Mouse (Mus musculus): ENCODE data around the gene Sgk1. TPM values are rescaled to one million over a fixed set of nuclear protein-coding genes. Genes with fewer than 3 reads are reported as not detected.

The Sgk1 gene
- total RNA-seq, 1 experiment = 217 TPM

GRCm38 (mm10) chr10:21991351-21991840, 109.4 kb downstream of the Sgk1 start:
- DNase-seq (ENCODE audit: low read depth, low spot score) = no peak
- in situ Hi-C loops (cut with MboI; ENCODE audit: low sequenced_read_pairs in 2 of 2, unreplicated experiment in 2 of 2) = no loop called here
- TF ChIP-seq ZC3H11A (IDR thresholded peaks at IDR 0.05; ENCODE audit: borderline replicate concordance, low read depth, low read length) = peak; percentile 51; the same call in 1 of the 2 replicates
- no peak for TF ChIP-seq CHD2 (IDR thresholded peaks at IDR 0.05; ENCODE audit: low read depth, low read length)
- Histone ChIP-seq H3K9me3 (ENCODE audit: control insufficient read depth, insufficient read depth, low read depth, low read length) (no peaks in the 10 kb centered on the region), H3K27ac (ENCODE audit: insufficient read depth, low read depth, low read length, poor library complexity, severe bottlenecking) (no peak overlapping the region; the same call in 1 of the 2 replicates), H3K9ac (ENCODE audit: insufficient read depth, low read depth, low read length, poor library complexity, severe bottlenecking) (peak overlapping the region; percentile 20; the same call in 1 of the 2 replicates), H3K4me1 (ENCODE audit: control insufficient read depth in 2 of 2, insufficient read depth in 2 of 2, low read length in 2 of 2, poor library complexity in 1 of 2) (peaks cover 16 to 19% of the 10 kb centered on the region in 2 experiments; a peak in 3 of 4 replicates), H3K36me3 (ENCODE audit: control insufficient read depth, insufficient read depth, low read length, poor library complexity, severe bottlenecking) (peaks cover 7% of the 10 kb centered on the region), H3K4me3 (ENCODE audit: insufficient read depth in 1 of 2, low read depth in 1 of 2, low read length in 2 of 2, poor library complexity in 1 of 2, severe bottlenecking in 1 of 2) (peak overlapping the region; percentile 79 to 93)

- in situ Hi-C loops (cut with MboI; ENCODE audit: low sequenced_read_pairs in 2 of 2, unreplicated experiment in 2 of 2) = no loop called here
- H3K27ac ChIP-seq (ENCODE audit: insufficient read depth, low read depth, low read length, poor library complexity, severe bottlenecking) = peak overlapping the region; percentile 7; the same call in 1 of the 2 replicates
- peaks cover 15% of the 10 kb centered on the region for H3K36me3 ChIP-seq (ENCODE audit: control insufficient read depth, insufficient read depth, low read length, poor library complexity, severe bottlenecking)
- peak overlapping the region; percentile 73; the same call in 1 of the 2 replicates for H3K9ac ChIP-seq (ENCODE audit: insufficient read depth, low read depth, low read length, poor library complexity, severe bottlenecking)
- no peaks in the 10 kb centered on the region for H3K9me3 ChIP-seq (ENCODE audit: control insufficient read depth, insufficient read depth, low read depth, low read length)
- TF ChIP-seq ZNF384 (IDR thresholded peaks at IDR 0.05; ENCODE audit: low read depth, low read length) (no peak), HCFC1 (IDR thresholded peaks at IDR 0.05; ENCODE audit: borderline replicate concordance, insufficient read depth, low read length) (no peak), ZC3H11A (IDR thresholded peaks at IDR 0.05; ENCODE audit: borderline replicate concordance, low read depth, low read length) (no peak), MAFK (IDR thresholded peaks at IDR 0.05; ENCODE audit: insufficient read depth, low read depth, low read length) (no peak), CHD2 (IDR thresholded peaks at IDR 0.05; ENCODE audit: low read depth, low read length) (no peak)
- DNase-seq (ENCODE audit: low read depth, low spot score) = no peak
- peaks cover 13 to 23% of the 10 kb centered on the region in 2 experiments; a peak in 3 of 4 replicates for H3K4me1 ChIP-seq (ENCODE audit: control insufficient read depth in 2 of 2, insufficient read depth in 2 of 2, low read length in 2 of 2, poor library complexity in 1 of 2)
- peak overlapping the region; percentile 79 to 93 for H3K4me3 ChIP-seq (ENCODE audit: insufficient read depth in 1 of 2, low read depth in 1 of 2, low read length in 2 of 2, poor library complexity in 1 of 2, severe bottlenecking in 1 of 2)
Observed at GRCm38 (mm10) chr10:21991986-21992833, 110.2 kb downstream of the Sgk1 start.

GRCm38 (mm10) chr10:21992834-21993514, 111.0 kb downstream of the Sgk1 start:
- H3K36me3 ChIP-seq (ENCODE audit: control insufficient read depth, insufficient read depth, low read length, poor library complexity, severe bottlenecking) = peaks cover 22% of the 10 kb centered on the region
- in situ Hi-C loops (cut with MboI; ENCODE audit: low sequenced_read_pairs in 2 of 2, unreplicated experiment in 2 of 2) = no loop called here
- H3K27ac ChIP-seq (ENCODE audit: insufficient read depth, low read depth, low read length, poor library complexity, severe bottlenecking) = peak overlapping the region; percentile 7; the same call in 1 of the 2 replicates
- peak overlapping the region; percentile 73 for H3K9ac ChIP-seq (ENCODE audit: insufficient read depth, low read depth, low read length, poor library complexity, severe bottlenecking)
- TF ChIP-seq ZC3H11A (IDR thresholded peaks at IDR 0.05; ENCODE audit: borderline replicate concordance, low read depth, low read length) = no peak
- TF ChIP-seq ZNF384 (IDR thresholded peaks at IDR 0.05; ENCODE audit: low read depth, low read length) = peak; percentile 86
- peak overlapping the region; percentile 79 to 93 for H3K4me3 ChIP-seq (ENCODE audit: insufficient read depth in 1 of 2, low read depth in 1 of 2, low read length in 2 of 2, poor library complexity in 1 of 2, severe bottlenecking in 1 of 2)
- DNase-seq (ENCODE audit: low read depth, low spot score) = no peak
- no peaks in the 10 kb centered on the region for H3K9me3 ChIP-seq (ENCODE audit: control insufficient read depth, insufficient read depth, low read depth, low read length)
- H3K4me1 ChIP-seq (ENCODE audit: control insufficient read depth in 2 of 2, insufficient read depth in 2 of 2, low read length in 2 of 2, poor library complexity in 1 of 2) = peaks cover 7 to 20% of the 10 kb centered on the region in 2 experiments; a peak in 3 of 4 replicates

- Histone ChIP-seq H3K4me1 (ENCODE audit: control insufficient read depth in 2 of 2, insufficient read depth in 2 of 2, low read length in 2 of 2, poor library complexity in 1 of 2) (peaks cover 5 to 16% of the 10 kb centered on the region in 2 experiments; a peak in 3 of 4 replicates), H3K9ac (ENCODE audit: insufficient read depth, low read depth, low read length, poor library complexity, severe bottlenecking) (peak overlapping the region; percentile 71), H3K9me3 (ENCODE audit: control insufficient read depth, insufficient read depth, low read depth, low read length) (no peaks in the 10 kb centered on the region), H3K4me3 (ENCODE audit: insufficient read depth in 1 of 2, low read depth in 1 of 2, low read length in 2 of 2, poor library complexity in 1 of 2, severe bottlenecking in 1 of 2) (peak overlapping the region; percentile 79 to 93), H3K27ac (ENCODE audit: insufficient read depth, low read depth, low read length, poor library complexity, severe bottlenecking) (peak overlapping the region; percentile 38; the same call in 1 of the 2 replicates), H3K36me3 (ENCODE audit: control insufficient read depth, insufficient read depth, low read length, poor library complexity, severe bottlenecking) (peaks cover 26% of the 10 kb centered on the region)
- in situ Hi-C loops (cut with MboI; ENCODE audit: low sequenced_read_pairs in 2 of 2, unreplicated experiment in 2 of 2) = no loop called here
- TF ChIP-seq ZNF384 (IDR thresholded peaks at IDR 0.05; ENCODE audit: low read depth, low read length) (peak; percentile 5; the same call in 1 of the 2 replicates), MAFK (IDR thresholded peaks at IDR 0.05; ENCODE audit: insufficient read depth, low read depth, low read length) (no peak)
- no peak for DNase-seq (ENCODE audit: low read depth, low spot score)
Observed at GRCm38 (mm10) chr10:21993515-21994373, 111.8 kb downstream of the Sgk1 start.

All from ES-E14 (cell line).